Mouse (Mus musculus) brain, embryonic 14.5 days (tissue): ENCODE measurements around the gene Ctc1.

ENCODE experiments used
- CTCF ChIP-seq: fragments of 200-500 bp; IDR thresholded peaks from 2 replicates; pipeline ENCODE4 v1.5.1; 2012; ENCODE audit warnings: inconsistent platforms, mild to moderate bottlenecking, moderate library complexity, borderline replicate concordance; ENCODE audit not compliant: insufficient read depth, insufficient read length; ENCODE audit errors: extremely low read depth
- POLR2A ChIP-seq: fragments of 200-500 bp; IDR thresholded peaks from 2 replicates; pipeline ENCODE4 v1.6.1; 2012; ENCODE audit warnings: mild to moderate bottlenecking, inconsistent platforms, borderline replicate concordance; ENCODE audit not compliant: poor library complexity, insufficient read depth, insufficient read length, severe bottlenecking; ENCODE audit errors: extremely low read depth

DNA sequence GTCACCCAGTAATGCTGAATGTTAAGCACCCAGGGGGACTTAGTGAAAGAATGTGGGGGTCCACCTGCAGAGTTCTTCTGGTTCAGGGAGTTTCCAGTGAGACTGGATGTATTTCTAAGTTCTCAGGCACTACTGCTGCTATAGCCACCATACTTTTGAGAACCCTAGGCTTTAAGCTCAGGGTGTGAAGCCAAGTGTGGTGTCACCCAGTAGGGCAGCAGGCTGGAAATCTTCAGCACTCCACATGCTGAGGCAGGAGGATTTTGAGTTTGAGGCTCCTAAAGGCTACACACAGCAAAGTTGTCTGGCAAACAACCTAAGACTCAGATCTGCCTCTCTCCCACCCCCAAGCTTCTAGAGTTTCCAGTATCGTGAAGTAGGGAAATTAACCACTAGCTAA, 49.2 kb upstream of the Ctc1 start:
- TF ChIP-seq CTCF: no peak
- no peak for TF ChIP-seq POLR2A
